Mouse (Mus musculus) liver (tissue): ENCODE measurements at regions not wholly inside any gene's neighbourhood (a gene's known extent, or its start where the extent isn't known, plus 50 kb on each side); places are given as distances from the start of the nearest gene placed in this dataset.

ENCODE experiments used
- DNase-seq: peaks from one replicate; pipeline ENCODE4 v3.0.0-alpha.2; 2020; ENCODE audit warnings: mixed read lengths

DNA sequence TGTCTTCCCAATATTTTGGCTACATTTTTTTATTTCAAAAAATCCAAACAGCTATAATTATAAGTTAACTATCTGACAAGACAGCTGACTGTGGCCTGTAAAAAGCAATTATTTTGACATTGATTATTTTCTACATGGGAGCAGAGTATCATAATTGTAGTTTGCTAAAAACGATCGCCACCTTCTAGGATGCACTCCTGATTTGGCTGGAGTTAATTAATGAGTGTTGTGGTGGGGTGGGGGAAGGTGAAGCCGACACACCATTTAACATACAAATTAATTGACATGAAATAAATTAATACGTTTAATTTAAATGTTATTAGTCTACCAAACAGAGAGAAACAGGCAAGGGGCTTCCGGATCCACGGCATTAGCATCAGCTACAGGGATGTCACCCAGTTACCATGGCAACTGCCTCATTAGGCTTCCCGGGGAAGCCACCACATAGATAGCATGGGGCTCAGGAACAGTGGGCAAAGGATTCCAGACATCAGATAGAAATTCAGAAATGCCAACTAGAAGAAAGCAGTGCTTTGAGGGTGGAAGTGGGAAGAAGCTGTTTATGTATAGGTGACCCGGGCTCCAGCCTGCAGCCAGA, 255.9 kb downstream of the Prdm2 start:
- DNase-seq: no peak

DNA sequence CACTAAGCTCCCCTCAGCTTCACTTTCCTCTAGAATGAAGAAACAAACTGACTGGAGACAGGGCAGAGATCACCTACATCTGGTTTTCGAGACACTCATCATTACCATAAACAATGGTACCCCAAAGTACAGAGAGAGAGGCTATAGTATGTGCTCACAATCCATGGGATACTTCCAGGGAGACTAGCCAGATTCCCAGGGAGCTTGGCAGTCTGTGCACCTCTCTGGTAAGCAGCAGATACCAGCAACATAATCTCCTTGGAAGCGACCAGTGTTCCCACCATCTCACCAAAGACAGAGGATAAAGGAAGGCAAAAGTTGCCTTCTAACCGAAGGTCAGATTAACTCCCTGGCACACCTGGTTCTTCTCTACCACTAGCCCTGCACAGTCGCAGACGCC, 256.4 kb downstream of the Prdm2 start:
- DNase-seq: no peak

GRCm38 (mm10) chr4:142953724-142954123, 259.1 kb downstream of the Prdm2 start:
- no peak for DNase-seq

DNA sequence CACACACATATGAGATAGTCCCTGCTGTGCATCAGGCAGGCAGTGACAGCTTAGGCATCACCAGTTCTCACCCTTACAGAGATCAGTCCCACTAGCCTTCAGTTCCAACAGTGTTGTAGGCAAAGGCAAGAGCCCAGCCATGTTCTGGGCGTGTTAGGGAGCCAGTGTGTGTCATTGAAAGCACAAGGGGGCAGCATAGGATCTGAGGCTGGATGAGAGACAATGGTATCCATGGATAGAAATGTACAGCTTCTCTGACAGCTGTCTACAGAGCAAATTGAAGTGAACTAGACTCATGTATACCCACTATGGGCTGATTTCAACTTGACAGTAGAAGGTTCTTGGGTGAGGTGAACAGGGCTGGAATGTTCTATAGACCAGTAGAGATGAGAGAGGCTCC, 259.9 kb downstream of the Prdm2 start:
- no peak for DNase-seq

- DNase-seq: no peak
These were observed 265.1 kb downstream of the Prdm2 start for GRCm38 (mm10) chr4:142947673-142948072.

DNA sequence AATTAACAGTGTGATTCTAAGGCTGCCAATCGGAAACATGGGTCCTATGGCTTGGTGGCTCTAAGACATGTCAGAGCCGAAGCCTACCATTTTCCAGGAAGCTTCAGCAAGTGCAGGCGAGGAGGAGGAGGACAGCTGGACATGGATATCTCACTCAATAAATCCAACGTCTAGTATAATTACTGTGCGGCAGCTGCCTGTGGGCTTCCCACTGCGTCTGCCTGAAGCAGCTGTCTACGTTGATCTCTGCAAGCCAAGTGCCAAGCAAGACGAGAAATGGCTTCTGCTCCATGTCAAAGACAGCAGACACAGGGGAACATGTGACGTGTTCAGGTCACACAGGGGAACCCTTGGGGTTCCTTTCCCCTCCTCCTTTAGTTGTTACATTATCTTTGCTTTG, 279.2 kb downstream of the Prdm2 start:
- no peak for DNase-seq

GRCm38 (mm10) chr4:142929245-142929644, 283.6 kb downstream of the Prdm2 start:
- DNase-seq: no peak

DNA sequence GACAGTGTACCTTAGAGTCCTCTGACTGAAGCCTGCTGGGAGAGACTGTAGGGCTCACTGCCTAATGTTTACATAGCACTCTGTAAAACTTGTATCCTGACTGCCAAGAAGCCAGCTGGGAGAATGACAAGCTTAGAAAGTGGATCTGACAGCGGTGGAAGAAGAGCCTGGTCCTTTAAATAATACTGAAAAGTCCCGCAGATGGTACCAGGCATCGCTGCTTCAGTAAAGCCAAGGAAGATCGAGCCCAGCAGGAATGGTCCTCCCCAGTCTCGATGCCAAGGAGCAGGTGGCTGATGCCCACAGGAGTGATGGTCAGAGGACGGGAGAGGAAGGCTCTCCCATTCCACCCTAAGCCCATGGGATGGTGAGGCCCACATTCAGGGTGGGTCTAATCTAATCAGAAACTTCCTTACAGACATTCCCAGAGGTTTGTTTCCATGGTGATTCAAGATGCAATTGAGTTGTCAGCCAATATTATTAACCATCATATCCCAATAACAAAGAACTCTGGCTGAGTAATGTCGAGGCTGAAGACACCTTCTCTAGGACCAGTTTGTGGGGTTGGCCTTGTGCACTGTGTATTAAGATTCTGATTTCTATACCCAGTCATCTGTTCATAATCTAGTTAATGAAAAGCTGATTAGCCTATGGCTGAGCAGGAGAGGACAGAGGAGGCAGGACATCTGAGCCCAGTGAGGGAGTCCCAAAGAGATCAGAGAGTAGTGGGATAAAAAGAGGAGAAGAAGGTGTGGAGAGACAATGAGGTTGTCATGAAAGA, 285.3 kb downstream of the Prdm2 start:
- no peak for DNase-seq

- no peak for DNase-seq
These were observed 287.7 kb downstream of the Prdm2 start for GRCm38 (mm10) chr4:142925111-142925510.

- DNase-seq: no peak
These were observed 303.3 kb downstream of the Prdm2 start for GRCm38 (mm10) chr4:142909355-142909947.

- no peak for DNase-seq
These were observed 304.0 kb downstream of the Prdm2 start for GRCm38 (mm10) chr4:142908782-142909181.

- DNase-seq: no peak
These were observed 309.3 kb downstream of the Prdm2 start for GRCm38 (mm10) chr4:142903356-142904032.

DNA sequence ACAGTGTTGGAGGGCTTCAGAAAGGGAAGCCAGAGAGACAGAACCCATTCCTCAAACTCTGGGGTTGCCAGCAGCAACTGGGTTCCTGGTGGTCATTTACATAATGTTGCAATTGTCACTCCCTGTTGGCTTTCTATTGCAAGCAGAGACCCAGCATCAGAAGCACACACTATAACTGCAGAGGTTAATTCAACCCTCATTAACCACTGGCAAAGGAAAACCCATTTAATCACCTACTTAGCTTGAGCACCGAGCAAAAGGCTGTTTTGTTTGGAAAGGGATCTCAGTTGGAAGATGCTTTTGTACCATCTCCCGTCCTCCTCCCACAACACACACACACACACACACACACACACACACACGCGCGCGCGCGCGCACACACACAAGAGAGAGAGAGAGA, 312.0 kb downstream of the Prdm2 start:
- DNase-seq: no peak

- peak; percentile 5 for DNase-seq
These were observed 313.8 kb downstream of the Prdm2 start for GRCm38 (mm10) chr4:142898994-142899393.

GRCm38 (mm10) chr4:142890711-142891110, 322.1 kb downstream of the Prdm2 start:
- DNase-seq: no peak

- no peak for DNase-seq
These were observed 323.9 kb downstream of the Prdm2 start for GRCm38 (mm10) chr4:142888891-142889290.

GRCm38 (mm10) chr4:142887876-142888275, 324.9 kb downstream of the Prdm2 start:
- DNase-seq: no peak

DNA sequence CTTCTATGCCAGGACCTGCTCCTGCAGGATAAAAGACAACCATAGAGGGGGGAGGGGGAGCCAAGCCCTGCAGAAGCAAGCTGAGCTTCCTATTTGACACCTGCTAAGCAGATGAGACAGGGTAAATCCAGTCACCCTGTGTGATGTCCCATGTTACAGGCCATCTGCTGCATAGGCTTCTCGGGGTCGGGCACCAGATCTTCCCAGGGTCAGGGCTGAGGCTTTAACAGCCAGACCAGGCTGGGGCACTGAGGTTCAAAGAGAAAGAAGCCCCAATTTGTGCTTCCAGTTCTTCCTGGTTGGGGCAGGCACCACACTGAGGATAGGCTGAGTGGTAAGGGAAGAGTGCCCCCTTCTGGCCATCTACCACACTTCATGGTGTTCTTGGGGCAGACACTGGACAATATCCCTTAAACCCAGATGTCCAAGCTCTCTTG, 332.5 kb downstream of the Prdm2 start:
- peak; percentile 48 for DNase-seq

GRCm38 (mm10) chr4:142876151-142876550, 336.6 kb downstream of the Prdm2 start:
- no peak for DNase-seq

DNA sequence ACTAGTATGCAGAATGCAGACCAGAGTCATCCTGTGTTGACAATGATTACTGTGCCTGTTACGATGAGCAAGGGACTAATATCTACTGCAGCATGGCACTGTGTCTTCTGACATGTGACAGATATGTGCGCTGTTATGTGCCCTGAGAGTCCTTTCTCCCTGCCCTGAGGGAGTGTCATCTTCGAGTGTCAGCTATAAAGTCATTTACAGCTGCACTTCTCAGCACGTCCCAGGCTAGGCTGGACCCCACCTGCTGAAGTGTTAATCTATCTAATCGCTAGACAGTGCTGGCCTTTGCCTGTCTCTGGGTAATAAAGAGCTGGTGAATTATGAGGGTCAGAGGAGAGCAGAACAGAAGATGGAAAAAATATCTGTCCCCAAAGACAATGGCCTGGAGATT, 337.7 kb downstream of the Prdm2 start:
- DNase-seq: no peak

GRCm38 (mm10) chr4:142866341-142866740, 346.5 kb downstream of the Prdm2 start:
- DNase-seq: no peak

GRCm38 (mm10) chr4:142865593-142865992, 347.2 kb downstream of the Prdm2 start:
- DNase-seq: no peak

- no peak for DNase-seq
These were observed 348.9 kb downstream of the Prdm2 start for GRCm38 (mm10) chr4:142863939-142864338.

DNA sequence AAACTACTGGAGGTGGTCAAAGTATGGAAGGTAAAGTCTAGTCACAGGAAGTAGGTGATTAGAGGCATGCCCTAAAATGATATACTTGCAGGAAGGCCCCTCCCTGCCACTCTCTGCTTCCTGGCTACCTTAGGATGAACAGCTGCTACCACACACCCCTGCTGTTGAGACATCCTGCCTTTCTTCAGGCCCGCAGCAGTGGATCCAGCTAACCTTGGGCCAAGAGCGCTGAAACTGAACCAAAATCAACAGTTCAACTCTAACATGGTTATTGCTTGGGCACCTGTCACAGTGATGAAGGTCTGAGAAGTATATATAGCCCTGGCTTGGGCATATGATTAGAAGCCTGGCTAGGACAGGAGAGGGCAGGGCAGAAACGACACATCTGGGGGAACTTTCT, 352.4 kb downstream of the Prdm2 start:
- no peak for DNase-seq
